Mouse (Mus musculus): ENCODE data around the gene Tom1l2.
A peak's percentile ranks its signal among the peaks of the same experiment; 100 is the strongest.

Tom1l2 gene

GRCm38 (mm10) chr11:60359138-60359537, 6.4 kb upstream of the Tom1l2 start:
- no peak for TF ChIP-seq POU5F1 (IDR thresholded peaks at IDR 0.05; ENCODE audit: borderline replicate concordance, low read length)
- TF ChIP-seq NANOG (IDR thresholded peaks at IDR 0.05; ENCODE audit: borderline replicate concordance, low read length) = no peak
- TF ChIP-seq CTCF (conservative IDR thresholded peaks at IDR 0.05; ENCODE audit: low read length) = no peak

GRCm38 (mm10) chr11:60358548-60358947, 5.8 kb upstream of the Tom1l2 start:
- Histone ChIP-seq H3K36me3 (ENCODE audit: insufficient read depth, low read length) (no peaks in the 10 kb centered on the region), H3K9me3 (ENCODE audit: low read length) (no peaks in the 10 kb centered on the region), H3K4me1 (replicated peaks; ENCODE audit: low read depth, low read length) (peaks cover 49% of the 10 kb centered on the region), H3K27me3 (ENCODE audit: insufficient read depth, low read length) (no peaks in the 10 kb centered on the region), H3K4me3 (replicated peaks; ENCODE audit: low read length) (no peak overlapping the region)
- no peak for TF ChIP-seq NANOG (IDR thresholded peaks at IDR 0.05; ENCODE audit: borderline replicate concordance, low read length)
- TF ChIP-seq POU5F1 (IDR thresholded peaks at IDR 0.05; ENCODE audit: borderline replicate concordance, low read length) = no peak
- TF ChIP-seq CTCF (conservative IDR thresholded peaks at IDR 0.05; ENCODE audit: low read length) = no peak

More at GRCm38 (mm10) chr11:60359138-60359537, 6.4 kb upstream of the Tom1l2 start:
- H3K9me3 ChIP-seq (ENCODE audit: low read length) = no peaks in the 10 kb centered on the region
- no peak overlapping the region for H3K4me3 ChIP-seq (replicated peaks; ENCODE audit: low read length)
- H3K4me1 ChIP-seq (replicated peaks; ENCODE audit: low read depth, low read length) = peaks cover 48% of the 10 kb centered on the region
- H3K27me3 ChIP-seq (ENCODE audit: insufficient read depth, low read length) = no peaks in the 10 kb centered on the region
- no peaks in the 10 kb centered on the region for H3K36me3 ChIP-seq (ENCODE audit: insufficient read depth, low read length)

GRCm38 (mm10) chr11:60357116-60357515, 4.4 kb upstream of the Tom1l2 start:
- no peaks in the 10 kb centered on the region for H3K27me3 ChIP-seq (ENCODE audit: insufficient read depth, low read length)
- no peak for TF ChIP-seq NANOG (IDR thresholded peaks at IDR 0.05; ENCODE audit: borderline replicate concordance, low read length)
- TF ChIP-seq POU5F1 (IDR thresholded peaks at IDR 0.05; ENCODE audit: borderline replicate concordance, low read length) = no peak
- TF ChIP-seq CTCF (conservative IDR thresholded peaks at IDR 0.05; ENCODE audit: low read length) = no peak
- no peaks in the 10 kb centered on the region for H3K9me3 ChIP-seq (ENCODE audit: low read length)
- no peaks in the 10 kb centered on the region for H3K36me3 ChIP-seq (ENCODE audit: insufficient read depth, low read length)
- H3K4me1 ChIP-seq (replicated peaks; ENCODE audit: low read depth, low read length) = peaks cover 49% of the 10 kb centered on the region
- H3K4me3 ChIP-seq (replicated peaks; ENCODE audit: low read length) = no peak overlapping the region

- Histone ChIP-seq H3K4me3 (replicated peaks; ENCODE audit: low read length) (no peak overlapping the region), H3K4me1 (replicated peaks; ENCODE audit: low read depth, low read length) (peaks cover 51% of the 10 kb centered on the region), H3K36me3 (ENCODE audit: insufficient read depth, low read length) (no peaks in the 10 kb centered on the region), H3K27me3 (ENCODE audit: insufficient read depth, low read length) (no peaks in the 10 kb centered on the region), H3K9me3 (ENCODE audit: low read length) (no peaks in the 10 kb centered on the region)
- no peak for TF ChIP-seq NANOG (IDR thresholded peaks at IDR 0.05; ENCODE audit: borderline replicate concordance, low read length)
- TF ChIP-seq CTCF (conservative IDR thresholded peaks at IDR 0.05; ENCODE audit: low read length) = no peak
- no peak for TF ChIP-seq POU5F1 (IDR thresholded peaks at IDR 0.05; ENCODE audit: borderline replicate concordance, low read length)
Measured at GRCm38 (mm10) chr11:60355952-60356351, 3.2 kb upstream of the Tom1l2 start.

GRCm38 (mm10) chr11:60351925-60352371, 757 bp downstream of the Tom1l2 start:
- Histone ChIP-seq H3K36me3 (ENCODE audit: insufficient read depth, low read length) (no peaks in the 10 kb centered on the region), H3K4me3 (replicated peaks; ENCODE audit: low read length) (peak overlapping the region; percentile 93), H3K4me1 (replicated peaks; ENCODE audit: low read depth, low read length) (peaks cover 31% of the 10 kb centered on the region), H3K9me3 (ENCODE audit: low read length) (no peaks in the 10 kb centered on the region), H3K27me3 (ENCODE audit: insufficient read depth, low read length) (no peaks in the 10 kb centered on the region)
- no peak for TF ChIP-seq POU5F1 (IDR thresholded peaks at IDR 0.05; ENCODE audit: borderline replicate concordance, low read length)
- TF ChIP-seq CTCF (conservative IDR thresholded peaks at IDR 0.05; ENCODE audit: low read length) = no peak
- TF ChIP-seq NANOG (IDR thresholded peaks at IDR 0.05; ENCODE audit: borderline replicate concordance, low read length) = no peak

- Histone ChIP-seq H3K4me3 (replicated peaks; ENCODE audit: low read length) (peak overlapping the region; percentile 93), H3K9me3 (ENCODE audit: low read length) (no peaks in the 10 kb centered on the region), H3K36me3 (ENCODE audit: insufficient read depth, low read length) (no peaks in the 10 kb centered on the region), H3K27me3 (ENCODE audit: insufficient read depth, low read length) (no peaks in the 10 kb centered on the region), H3K4me1 (replicated peaks; ENCODE audit: low read depth, low read length) (peaks cover 31% of the 10 kb centered on the region)
- no peak for TF ChIP-seq POU5F1 (IDR thresholded peaks at IDR 0.05; ENCODE audit: borderline replicate concordance, low read length)
- no peak for TF ChIP-seq NANOG (IDR thresholded peaks at IDR 0.05; ENCODE audit: borderline replicate concordance, low read length)
- no peak for TF ChIP-seq CTCF (conservative IDR thresholded peaks at IDR 0.05; ENCODE audit: low read length)
Measured at GRCm38 (mm10) chr11:60351388-60351787, 1.3 kb downstream of the Tom1l2 start.

GRCm38 (mm10) chr11:60346537-60346936, 6.2 kb downstream of the Tom1l2 start:
- TF ChIP-seq NANOG (IDR thresholded peaks at IDR 0.05; ENCODE audit: borderline replicate concordance, low read length) (no peak), CTCF (conservative IDR thresholded peaks at IDR 0.05; ENCODE audit: low read length) (no peak), POU5F1 (IDR thresholded peaks at IDR 0.05; ENCODE audit: borderline replicate concordance, low read length) (no peak)
- no peak overlapping the region for H3K4me3 ChIP-seq (replicated peaks; ENCODE audit: low read length)
- H3K27me3 ChIP-seq (ENCODE audit: insufficient read depth, low read length) = no peaks in the 10 kb centered on the region
- H3K9me3 ChIP-seq (ENCODE audit: low read length) = no peaks in the 10 kb centered on the region
- peaks cover 12% of the 10 kb centered on the region for H3K4me1 ChIP-seq (replicated peaks; ENCODE audit: low read depth, low read length)
- H3K36me3 ChIP-seq (ENCODE audit: insufficient read depth, low read length) = no peaks in the 10 kb centered on the region

- Histone ChIP-seq H3K9me3 (ENCODE audit: low read length) (no peaks in the 10 kb centered on the region), H3K4me1 (replicated peaks; ENCODE audit: low read depth, low read length) (peaks cover 15% of the 10 kb centered on the region), H3K4me3 (replicated peaks; ENCODE audit: low read length) (no peak overlapping the region), H3K36me3 (ENCODE audit: insufficient read depth, low read length) (no peaks in the 10 kb centered on the region), H3K27me3 (ENCODE audit: insufficient read depth, low read length) (no peaks in the 10 kb centered on the region)
- TF ChIP-seq CTCF (conservative IDR thresholded peaks at IDR 0.05; ENCODE audit: low read length) (no peak), POU5F1 (IDR thresholded peaks at IDR 0.05; ENCODE audit: borderline replicate concordance, low read length) (no peak), NANOG (IDR thresholded peaks at IDR 0.05; ENCODE audit: borderline replicate concordance, low read length) (no peak)
Measured at GRCm38 (mm10) chr11:60345868-60346267, 6.8 kb downstream of the Tom1l2 start.

GRCm38 (mm10) chr11:60339361-60339760, 13.3 kb downstream of the Tom1l2 start:
- H3K4me3 ChIP-seq (replicated peaks; ENCODE audit: low read length) = no peak overlapping the region
- H3K27me3 ChIP-seq (ENCODE audit: insufficient read depth, low read length) = no peaks in the 10 kb centered on the region
- H3K36me3 ChIP-seq (ENCODE audit: insufficient read depth, low read length) = no peaks in the 10 kb centered on the region
- H3K4me1 ChIP-seq (replicated peaks; ENCODE audit: low read depth, low read length) = peaks cover 57% of the 10 kb centered on the region
- TF ChIP-seq NANOG (IDR thresholded peaks at IDR 0.05; ENCODE audit: borderline replicate concordance, low read length) (no peak), CTCF (conservative IDR thresholded peaks at IDR 0.05; ENCODE audit: low read length) (no peak), POU5F1 (IDR thresholded peaks at IDR 0.05; ENCODE audit: borderline replicate concordance, low read length) (no peak)
- H3K9me3 ChIP-seq (ENCODE audit: low read length) = no peaks in the 10 kb centered on the region
